Mouse (Mus musculus): ENCODE measurements around the gene Kif3b.

DNA sequence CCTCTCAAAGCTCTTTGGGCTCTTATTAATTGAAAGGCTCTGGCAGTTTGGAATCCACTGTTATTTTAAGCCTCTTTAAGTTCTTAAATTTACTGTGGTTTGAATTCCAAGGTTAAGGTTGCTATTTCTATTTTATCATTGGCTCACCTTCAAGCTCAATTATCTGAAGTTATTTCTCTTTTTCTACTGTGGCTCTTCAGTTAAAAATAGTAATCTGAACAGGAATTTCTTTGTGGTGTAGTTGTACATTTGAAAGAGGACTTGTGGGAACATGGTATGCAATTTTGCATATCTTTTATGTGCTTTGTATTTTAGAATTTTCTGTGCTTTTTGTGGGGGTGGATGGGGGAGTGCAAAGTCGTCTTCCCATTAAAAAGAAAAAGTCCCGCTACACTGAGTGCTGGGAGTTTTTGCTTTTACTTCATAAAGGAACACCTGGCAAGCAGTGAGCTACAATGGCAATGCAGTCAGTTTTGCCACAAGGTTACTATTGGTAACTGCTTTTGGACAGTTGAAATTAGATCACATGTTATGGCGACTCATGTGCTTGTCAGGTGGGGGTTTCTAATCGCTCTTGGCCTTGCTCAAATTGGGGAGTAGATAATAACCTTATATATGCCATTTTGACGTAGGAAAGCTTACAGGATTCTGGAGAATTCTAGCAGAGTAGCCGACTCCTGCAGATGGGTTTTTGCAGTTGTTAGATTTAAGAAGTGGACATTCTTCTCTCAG, 57.1 kb downstream of the Kif3b start:
- TF ChIP-seq POLR2A (IDR thresholded peaks at IDR 0.05; ENCODE audit: low read depth, low read length) (no peak), CTCF (IDR thresholded peaks at IDR 0.05; ENCODE audit: borderline replicate concordance, insufficient read depth, low read length) (no peak)
